Mouse (Mus musculus) heart, embryonic 11.5 days (tissue): ENCODE measurements around the gene Map3k7cl. TPM values are rescaled to one million over a fixed set of nuclear protein-coding genes. Genes with fewer than 3 reads are reported as not detected.

Source experiments
- ATAC-seq: fragments of 200-750 bp; cut with Nextera tagmentation; replicated peaks from 2 replicates; pipeline ENCODE4 v1.8.0; 2017; ENCODE audit warnings: moderate library complexity; ENCODE audit not compliant: insufficient number of reproducible peaks, low FRiP score, low TSS enrichment
- H3K27ac ChIP-seq: fragments of 300-500 bp; sonication (generic); 2 replicates; pipeline ENCODE4 v1.5.1; 2014; ENCODE audit warnings: mild to moderate bottlenecking, low read depth, low read length
- H3K27me3 ChIP-seq: fragments of 300-500 bp; sonication (generic); 2 replicates; pipeline ENCODE4 v1.6.1; 2014; ENCODE audit warnings: mild to moderate bottlenecking, low read length, mixed read lengths; ENCODE audit not compliant: control insufficient read depth, insufficient read depth
- H3K36me3 ChIP-seq: fragments of 300-500 bp; sonication (generic); 2 replicates; pipeline ENCODE4 v1.6.1; 2014; ENCODE audit warnings: mild to moderate bottlenecking, low read length, moderate library complexity, mixed read lengths; ENCODE audit not compliant: control insufficient read depth, insufficient read depth
- H3K4me1 ChIP-seq: fragments of 300-500 bp; sonication (generic); 2 replicates; pipeline ENCODE4 v1.6.1; 2014; ENCODE audit warnings: low read length; ENCODE audit not compliant: control insufficient read depth, insufficient read depth
- H3K4me2 ChIP-seq: fragments of 300-500 bp; sonication (generic); 2 replicates; pipeline ENCODE4 v1.6.1; 2014; ENCODE audit warnings: mild to moderate bottlenecking, moderate library complexity
- H3K4me3 ChIP-seq: fragments of 300-500 bp; sonication (generic); 2 replicates; pipeline ENCODE4 v1.5.1; 2014; ENCODE audit warnings: low read depth, low read length
- H3K9ac ChIP-seq: fragments of 300-500 bp; sonication (generic); 2 replicates; pipeline ENCODE4 v1.6.1; 2014; ENCODE audit warnings: mild to moderate bottlenecking, low read depth, low read length, moderate library complexity
- H3K9me3 ChIP-seq: fragments of 300-500 bp; sonication (generic); replicated peaks from 2 replicates; pipeline ENCODE4 v1.6.1; 2016; ENCODE audit warnings: low read length; ENCODE audit not compliant: control insufficient read depth
- whole genome bisulfite sequencing: fragments of 180-500 bp; shearing (Covaris S2); extraction: QIAGEN DNeasy Blood & Tissue Kit; methylation state at CpG from one replicate; pipeline ENCODE4 v1.1.7; 2014; ENCODE audit not compliant: insufficient replicate concordance; 5-methylcytosine and 5-hydroxymethylcytosine counted together
- polyA plus RNA-seq: library from polyadenylated mRNA; unstranded; fragments of >200 nt; fragmentation: Nextera tagmentation; extraction: Ambion mirVana; gene quantifications from 2 replicates; pipeline ENCODE4 v1.2.1, GENCODE M21; 2014

The Map3k7cl gene
- polyA plus RNA-seq, 1 experiment from 2014 or later, result not detected

DNA sequence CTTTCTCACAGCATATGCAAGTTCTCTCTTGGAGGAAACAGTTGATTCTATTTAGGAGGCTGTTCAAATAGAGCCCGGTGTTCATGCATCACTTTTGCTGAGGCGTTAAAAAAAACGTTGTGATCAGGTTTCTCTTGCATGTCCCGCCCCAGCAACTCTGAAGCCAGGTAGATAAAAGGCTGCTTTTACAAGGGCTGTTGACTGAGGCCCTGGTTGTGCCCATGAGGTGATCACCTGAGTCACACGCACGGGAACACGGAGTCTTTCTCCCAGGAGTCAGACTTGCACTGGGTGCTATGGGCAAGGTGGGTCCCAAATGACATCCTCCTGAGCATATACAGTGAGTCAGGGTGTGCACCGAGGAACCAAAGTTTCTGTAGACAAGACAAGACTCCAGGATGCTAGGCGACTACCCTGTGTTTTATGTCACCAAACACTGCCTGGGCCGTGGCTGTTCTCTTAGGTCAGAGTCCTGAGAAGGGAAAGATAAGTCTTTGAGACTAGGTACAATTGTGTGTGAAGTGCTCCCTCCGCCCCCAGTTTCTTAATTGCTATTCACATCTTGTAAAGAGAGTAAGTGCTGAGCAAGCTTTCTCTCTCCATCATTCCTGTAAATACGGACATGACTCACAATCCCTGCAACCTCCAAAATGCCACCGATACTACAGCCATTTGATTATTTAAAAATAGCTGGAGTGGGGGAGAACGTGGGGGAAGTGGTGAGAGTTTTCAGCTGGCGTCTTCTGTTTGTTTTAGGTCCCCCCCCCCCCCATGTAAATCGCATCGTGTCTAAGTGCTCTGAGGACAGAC is 49.8 kb downstream of the Map3k7cl start:
- Histone ChIP-seq H3K27ac (no peak overlapping the region), H3K4me2 (no peak overlapping the region), H3K36me3 (no peaks in the 10 kb centered on the region), H3K4me3 (no peak overlapping the region), H3K27me3 (no peaks in the 10 kb centered on the region), H3K9me3 (no peaks in the 10 kb centered on the region), H3K9ac (no peak overlapping the region), H3K4me1 (peaks cover 8% of the 10 kb centered on the region)
- WGBS, result 49% methylated on average over 17 of the region's 17 CpGs
- no peak for ATAC-seq

DNA sequence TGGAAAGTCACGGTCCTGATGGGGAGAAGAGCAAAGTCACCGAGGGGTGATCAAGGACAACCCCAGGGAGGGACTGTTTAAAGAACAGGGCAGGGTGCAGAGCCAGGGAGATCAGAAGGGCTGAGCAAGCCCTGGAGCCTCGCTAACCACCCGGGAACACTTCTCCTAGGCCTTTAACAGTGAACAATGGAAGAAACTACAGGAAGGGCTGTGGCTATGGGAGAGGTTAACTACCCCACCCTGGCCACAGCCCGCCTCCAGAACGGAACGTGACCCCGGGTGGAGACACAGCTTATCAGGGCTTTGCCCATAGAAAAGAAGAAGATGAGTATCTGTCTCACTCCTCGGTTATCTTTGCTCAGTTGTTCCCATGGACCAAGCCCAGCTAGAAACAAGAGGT is 50.9 kb downstream of the Map3k7cl start:
- Histone ChIP-seq H3K4me2 (no peak overlapping the region), H3K36me3 (no peaks in the 10 kb centered on the region), H3K27ac (no peak overlapping the region), H3K27me3 (no peaks in the 10 kb centered on the region), H3K9ac (no peak overlapping the region), H3K9me3 (no peaks in the 10 kb centered on the region), H3K4me1 (peaks cover 8% of the 10 kb centered on the region), H3K4me3 (no peak overlapping the region)
- ATAC-seq, result no peak
- WGBS, result 66% methylated on average over 9 of the region's 9 CpGs

DNA sequence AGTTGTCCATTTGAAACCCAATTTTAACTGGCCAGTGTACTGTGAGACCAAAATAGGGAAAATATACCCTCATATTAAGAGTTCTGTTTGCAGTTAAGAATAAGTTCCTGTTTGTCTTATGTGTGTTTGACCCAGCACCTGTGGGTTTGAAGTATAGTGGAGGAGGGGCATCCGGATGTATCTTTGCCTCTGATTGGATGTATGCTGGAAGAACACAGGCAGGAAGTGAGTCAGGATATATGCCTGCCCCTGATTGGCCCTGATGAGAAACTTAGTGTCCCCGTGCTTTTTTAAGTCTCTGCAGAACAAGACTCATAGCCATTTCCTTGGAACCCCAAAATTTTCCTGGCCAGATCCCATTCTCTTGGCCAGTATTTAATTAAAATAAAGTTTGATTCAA is 51.8 kb downstream of the Map3k7cl start:
- H3K4me3 ChIP-seq, result no peak overlapping the region
- H3K4me1 ChIP-seq, result peaks cover 8% of the 10 kb centered on the region
- no peaks in the 10 kb centered on the region for H3K9me3 ChIP-seq
- WGBS, result 77% methylated on average over 2 of the region's 2 CpGs
- ATAC-seq, result no peak
- H3K9ac ChIP-seq, result no peak overlapping the region
- no peaks in the 10 kb centered on the region for H3K36me3 ChIP-seq
- H3K27me3 ChIP-seq, result no peaks in the 10 kb centered on the region
- no peak overlapping the region for H3K27ac ChIP-seq
- H3K4me2 ChIP-seq, result no peak overlapping the region

DNA sequence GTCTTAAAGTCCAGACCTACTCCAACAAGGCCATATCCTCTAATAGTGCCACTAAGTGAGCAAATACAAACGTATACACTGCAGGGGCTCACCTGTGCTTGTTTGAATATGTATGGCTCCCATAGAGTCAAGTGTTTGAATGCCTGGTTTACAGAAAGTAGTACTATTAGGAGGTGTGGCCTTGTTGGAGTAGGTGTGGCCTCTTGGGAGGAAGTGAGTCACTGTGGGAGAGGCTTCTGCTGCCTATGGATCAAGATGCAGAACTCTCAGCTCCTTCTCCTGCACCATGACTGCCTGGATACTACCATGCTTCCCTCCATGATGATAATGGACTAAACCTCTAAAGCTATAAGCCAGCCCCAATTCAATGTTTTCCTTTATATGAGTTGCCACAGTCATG is 54.3 kb downstream of the Map3k7cl start:
- H3K4me1 ChIP-seq, result peaks cover 8% of the 10 kb centered on the region
- no peak overlapping the region for H3K4me3 ChIP-seq
- no peak overlapping the region for H3K4me2 ChIP-seq
- H3K27ac ChIP-seq, result no peak overlapping the region
- no peaks in the 10 kb centered on the region for H3K9me3 ChIP-seq
- 88% methylated on average over 1 of the region's 1 CpGs for WGBS
- no peak overlapping the region for H3K9ac ChIP-seq
- H3K36me3 ChIP-seq, result no peaks in the 10 kb centered on the region
- no peak for ATAC-seq
- H3K27me3 ChIP-seq, result no peaks in the 10 kb centered on the region

DNA sequence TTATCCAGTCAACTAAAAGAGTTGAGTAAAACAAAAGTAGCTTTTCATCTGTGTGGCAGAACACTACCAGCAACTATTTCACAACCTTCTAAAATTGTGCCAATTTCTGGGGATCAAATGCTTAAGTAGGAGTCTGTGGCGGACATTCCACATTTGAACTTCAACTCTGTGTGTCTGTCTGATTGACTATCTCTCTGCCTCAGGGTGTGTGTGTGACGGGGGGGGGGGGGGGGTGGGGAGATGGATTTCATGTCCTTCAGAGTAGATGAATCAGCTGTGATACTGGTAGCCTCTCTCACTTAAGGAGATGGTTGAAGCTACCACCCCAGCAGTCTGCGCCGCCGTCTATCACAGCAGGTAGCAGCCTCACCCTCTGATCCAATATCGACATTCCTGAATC is 54.8 kb downstream of the Map3k7cl start:
- Histone ChIP-seq H3K4me1 (peaks cover 5% of the 10 kb centered on the region), H3K36me3 (no peaks in the 10 kb centered on the region), H3K4me3 (no peak overlapping the region), H3K27ac (no peak overlapping the region), H3K27me3 (no peaks in the 10 kb centered on the region), H3K9ac (no peak overlapping the region), H3K4me2 (no peak overlapping the region), H3K9me3 (no peaks in the 10 kb centered on the region)
- ATAC-seq, result no peak
- 79% methylated on average over 5 of the region's 6 CpGs for WGBS

DNA sequence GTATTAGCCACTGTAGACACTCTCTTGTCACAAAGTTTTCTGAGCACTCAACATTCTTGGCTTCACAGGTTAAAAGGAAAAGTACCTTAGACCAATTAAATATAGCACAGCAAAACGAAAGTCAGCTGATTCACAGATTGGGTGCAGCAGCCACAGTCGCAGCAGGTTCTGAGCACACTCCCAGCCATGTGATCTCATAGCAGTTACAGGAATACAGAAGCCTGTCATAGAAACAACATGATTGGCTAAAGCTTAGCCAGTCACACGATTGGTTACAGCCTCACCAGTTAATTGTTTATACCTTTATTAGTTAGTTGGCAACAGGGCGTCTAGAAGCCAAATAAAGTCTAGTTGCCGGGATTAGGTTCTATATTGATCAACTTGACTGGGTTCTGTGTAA is 57.0 kb downstream of the Map3k7cl start:
- no peak for ATAC-seq
- H3K4me2 ChIP-seq, result no peak overlapping the region
- H3K27me3 ChIP-seq, result no peaks in the 10 kb centered on the region
- WGBS, result 77% methylated on average over 5 of the region's 5 CpGs
- no peaks in the 10 kb centered on the region for H3K36me3 ChIP-seq
- no peak overlapping the region for H3K27ac ChIP-seq
- H3K4me3 ChIP-seq, result no peak overlapping the region
- H3K9me3 ChIP-seq, result no peaks in the 10 kb centered on the region
- no peaks in the 10 kb centered on the region for H3K4me1 ChIP-seq
- H3K9ac ChIP-seq, result no peak overlapping the region

DNA sequence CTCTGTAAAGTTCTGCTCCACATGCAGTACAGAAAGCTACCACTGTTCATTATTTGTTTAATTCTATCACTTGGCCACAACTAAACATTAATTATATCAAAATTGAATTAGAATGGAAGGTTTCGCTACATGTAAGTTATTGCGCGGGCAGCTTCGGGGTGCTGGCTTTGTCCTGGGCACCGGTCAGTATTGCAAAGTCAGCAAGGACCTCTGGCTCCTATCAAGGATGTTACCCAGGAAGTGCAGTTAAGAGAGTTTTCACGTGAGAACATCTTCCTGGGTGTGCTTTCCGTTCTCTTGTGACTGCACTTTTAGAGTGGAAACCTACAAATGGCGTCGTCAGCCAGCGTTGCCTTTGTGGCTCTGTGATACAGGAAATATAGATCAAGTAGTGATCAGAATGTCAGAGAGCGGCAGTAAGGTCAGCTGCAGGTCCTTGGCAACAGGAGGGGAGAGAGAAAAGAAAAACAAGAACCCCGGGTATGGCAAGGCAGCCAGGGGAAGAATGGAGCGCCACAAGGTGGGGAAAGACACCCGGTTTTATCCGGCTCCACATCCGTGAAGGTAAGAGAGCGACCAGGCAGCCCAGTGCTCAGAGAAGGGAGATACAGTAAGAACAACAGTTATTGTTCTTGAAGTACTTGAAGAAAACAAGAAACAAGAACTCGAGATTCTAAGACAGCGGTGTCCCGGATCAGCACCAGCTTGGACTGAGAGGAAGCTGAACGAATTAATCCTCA is 57.6 kb downstream of the Map3k7cl start:
- H3K9ac ChIP-seq, result no peak overlapping the region
- 79% methylated on average over 21 of the region's 21 CpGs for WGBS
- H3K27ac ChIP-seq, result no peak overlapping the region
- peak overlapping the region; percentile 43 for H3K4me2 ChIP-seq
- no peaks in the 10 kb centered on the region for H3K4me1 ChIP-seq
- no peak overlapping the region for H3K4me3 ChIP-seq
- no peaks in the 10 kb centered on the region for H3K36me3 ChIP-seq
- H3K27me3 ChIP-seq, result no peaks in the 10 kb centered on the region
- ATAC-seq, result no peak
- H3K9me3 ChIP-seq, result no peaks in the 10 kb centered on the region

DNA sequence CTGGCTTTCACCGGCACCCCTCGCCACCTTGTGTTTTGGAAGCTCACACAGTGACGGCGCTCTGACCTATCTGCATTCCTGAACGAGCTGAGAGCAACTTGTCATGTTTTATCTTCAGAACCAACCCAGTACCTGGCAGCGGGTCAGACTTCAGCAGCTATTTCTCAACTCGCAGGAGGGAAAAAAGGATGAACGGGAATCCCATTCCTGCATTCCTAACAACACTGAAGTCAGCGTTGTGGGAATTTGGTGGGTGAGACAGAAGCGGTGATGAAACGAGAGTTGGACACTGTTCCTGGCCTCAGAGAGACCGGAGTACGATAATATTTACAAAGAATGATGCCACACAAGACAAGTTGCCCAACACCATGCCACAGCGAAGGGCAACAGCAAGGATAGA is 58.3 kb downstream of the Map3k7cl start:
- Histone ChIP-seq H3K27me3 (no peaks in the 10 kb centered on the region), H3K9me3 (no peaks in the 10 kb centered on the region), H3K4me2 (peak overlapping the region; percentile 43), H3K27ac (no peak overlapping the region), H3K4me3 (no peak overlapping the region), H3K4me1 (no peaks in the 10 kb centered on the region), H3K9ac (no peak overlapping the region), H3K36me3 (no peaks in the 10 kb centered on the region)
- 46% methylated on average over 14 of the region's 14 CpGs for WGBS
- no peak for ATAC-seq
